Mouse (Mus musculus): ENCODE measurements around the gene Ndufc1.
"Not testable (repeated sequence)": the region's sequence is repeated elsewhere in the genome, so short reads cannot be mapped to it uniquely, and the experiment has no call there.

Gene Ndufc1

GRCm38 (mm10) chr3:51368011-51368410 lies 40.8 kb downstream of the Ndufc1 start:
- DNase-seq (ENCODE audit: low read depth, low spot score) = no peak

- no peak for DNase-seq (ENCODE audit: low read depth, low spot score)
Observed at GRCm38 (mm10) chr3:51366926-51367325, 41.9 kb downstream of the Ndufc1 start.

GRCm38 (mm10) chr3:51365517-51365882 lies 43.3 kb downstream of the Ndufc1 start:
- DNase-seq (ENCODE audit: low read depth, low spot score) = no peak

- peak; percentile 75 for DNase-seq (ENCODE audit: low read depth, low spot score)
Observed at GRCm38 (mm10) chr3:51364703-51365516, 43.9 kb downstream of the Ndufc1 start.

- no peak for DNase-seq (ENCODE audit: low read depth, low spot score)
Observed at GRCm38 (mm10) chr3:51361066-51361465, 47.7 kb downstream of the Ndufc1 start.

GRCm38 (mm10) chr3:51359558-51360307 lies 49.1 kb downstream of the Ndufc1 start:
- DNase-seq (ENCODE audit: low read depth, low spot score) = no peak

- peak; percentile 58 for DNase-seq (ENCODE audit: low read depth, low spot score)
Observed at GRCm38 (mm10) chr3:51358660-51359557, 49.9 kb downstream of the Ndufc1 start.

- peak; percentile 57 for DNase-seq (ENCODE audit: low read depth, low spot score)
Observed at GRCm38 (mm10) chr3:51358181-51358580, 50.6 kb downstream of the Ndufc1 start.

GRCm38 (mm10) chr3:51357624-51358023 lies 51.2 kb downstream of the Ndufc1 start:
- DNase-seq (ENCODE audit: low read depth, low spot score) = no peak

GRCm38 (mm10) chr3:51357078-51357477 lies 51.7 kb downstream of the Ndufc1 start:
- no peak for DNase-seq (ENCODE audit: low read depth, low spot score)

GRCm38 (mm10) chr3:51354956-51355355 lies 53.8 kb downstream of the Ndufc1 start:
- not testable (repeated sequence) for DNase-seq (ENCODE audit: low read depth, low spot score)

Measured in skeletal muscle tissue, adult 2 months (tissue).